Mouse (Mus musculus) limb, embryonic 15.5 days (tissue): Measurements from ENCODE around the gene Tpk1. TPM values are rescaled to one million over a fixed set of nuclear protein-coding genes. Genes with fewer than 3 reads are reported as not detected.

Experiments
- ATAC-seq: fragments of 200-750 bp; cut with Nextera tagmentation; 2 replicates; pipeline ENCODE4 v1.8.0; 2017; ENCODE audit warnings: low read depth, moderate TSS enrichment; ENCODE audit not compliant: insufficient number of reproducible peaks, low FRiP score, low TSS enrichment
- H3K27ac ChIP-seq: fragments of 300-500 bp; sonication (generic); 2 replicates; pipeline ENCODE4 v1.5.1; 2015; ENCODE audit warnings: moderate library complexity, mild to moderate bottlenecking, inconsistent platforms
- H3K27me3 ChIP-seq: fragments of 300-500 bp; sonication (generic); 2 replicates; pipeline ENCODE4 v1.6.1; 2015; ENCODE audit warnings: inconsistent platforms
- H3K36me3 ChIP-seq: fragments of 300-500 bp; sonication (generic); 2 replicates; pipeline ENCODE4 v1.6.1; 2015; ENCODE audit warnings: inconsistent platforms
- H3K4me1 ChIP-seq: fragments of 300-500 bp; sonication (generic); 2 replicates; pipeline ENCODE4 v1.6.1; 2015; ENCODE audit warnings: inconsistent platforms
- H3K4me2 ChIP-seq: fragments of 300-500 bp; sonication (generic); 2 replicates; pipeline ENCODE4 v1.6.1; 2015; ENCODE audit warnings: mild to moderate bottlenecking, inconsistent platforms
- H3K4me3 ChIP-seq: fragments of 300-500 bp; sonication (generic); 2 replicates; pipeline ENCODE4 v1.5.1; 2015; ENCODE audit warnings: mild to moderate bottlenecking, inconsistent platforms
- H3K9ac ChIP-seq: fragments of 300-500 bp; sonication (generic); 2 replicates; pipeline ENCODE4 v1.6.1; 2015; ENCODE audit warnings: inconsistent platforms
- H3K9me3 ChIP-seq: fragments of 300-500 bp; sonication (generic); 2 replicates; pipeline ENCODE4 v1.6.1; 2016; ENCODE audit warnings: inconsistent platforms
- WGBS: fragments of 180-500 bp; shearing (Covaris S2); methylation state at CpG from one replicate; pipeline ENCODE4 v1.1.7; 2015; 5-methylcytosine and 5-hydroxymethylcytosine counted together
- polyA plus RNA-seq: library from polyadenylated mRNA; unstranded; fragments of >200 nt; fragmentation: Nextera tagmentation; extraction: Ambion mirVana; gene quantifications from 2 replicates; pipeline ENCODE4 v1.2.1, GENCODE M21; 2015

Gene Tpk1
- polyA plus RNA-seq, 1 experiment from 2014 or later: 9.2 TPM

DNA sequence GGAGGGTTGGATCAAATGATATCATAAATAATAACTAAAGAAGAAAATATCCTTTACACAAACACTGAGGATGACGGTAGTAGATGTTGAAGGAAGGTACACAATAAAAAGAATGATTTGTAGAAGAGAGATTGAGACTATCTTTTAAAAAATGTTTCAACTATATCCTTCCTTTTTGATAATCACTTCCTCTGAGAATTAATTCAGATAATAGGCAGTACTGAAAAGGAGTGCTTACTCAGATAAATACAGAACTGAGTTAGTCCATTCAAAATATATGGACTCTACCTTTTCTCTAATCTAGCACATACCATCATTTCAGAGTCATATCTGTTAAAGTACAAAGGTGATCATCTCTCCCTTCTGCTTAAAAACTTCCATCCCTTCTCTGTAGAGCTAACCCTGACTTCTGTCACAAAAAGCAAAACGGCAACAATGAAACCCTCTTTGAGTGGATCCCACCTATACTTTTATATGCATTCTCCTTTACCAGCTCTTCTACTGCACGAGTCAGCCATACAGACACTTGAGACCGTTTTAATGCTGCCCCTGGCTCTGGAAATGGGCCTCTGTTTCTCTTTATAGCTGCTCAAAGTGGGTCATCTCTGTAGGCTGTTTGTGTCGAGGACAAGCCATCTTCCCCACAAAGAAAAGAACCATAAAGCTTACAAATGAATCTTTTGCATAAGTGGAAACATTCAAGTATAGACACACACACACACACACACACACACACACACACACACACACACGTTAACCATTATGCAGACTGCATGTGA is 263.7 kb downstream of the Tpk1 start:
- Histone ChIP-seq H3K4me1 (no peaks in the 10 kb centered on the region), H3K36me3 (no peaks in the 10 kb centered on the region), H3K9ac (no peak overlapping the region), H3K9me3 (no peaks in the 10 kb centered on the region), H3K27me3 (no peaks in the 10 kb centered on the region), H3K4me2 (no peak overlapping the region), H3K4me3 (no peak overlapping the region), H3K27ac (no peak overlapping the region)
- WGBS: 71% methylated on average over 6 of the region's 6 CpGs
- no peak for ATAC-seq

DNA sequence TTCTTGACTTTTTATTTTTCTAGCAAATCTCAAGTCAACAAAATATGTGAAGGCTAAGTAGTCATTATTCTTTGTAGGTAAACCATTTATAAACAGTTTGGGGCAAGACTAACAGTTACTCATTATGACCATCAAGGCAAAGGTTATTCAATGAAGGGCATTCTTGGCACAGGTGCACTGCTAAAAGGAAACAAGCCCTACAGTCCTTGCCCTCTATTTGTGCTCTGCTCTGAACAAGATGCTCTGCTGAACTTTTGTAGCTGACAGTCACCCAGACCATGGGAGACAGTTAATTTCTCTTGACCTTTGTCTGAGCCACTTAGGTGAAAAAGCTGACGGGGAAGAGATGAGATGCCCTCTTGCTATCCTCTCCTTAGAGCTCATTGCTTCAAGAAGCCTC is 269.7 kb downstream of the Tpk1 start:
- Histone ChIP-seq H3K36me3 (no peaks in the 10 kb centered on the region), H3K27ac (no peak overlapping the region), H3K4me1 (no peaks in the 10 kb centered on the region), H3K4me2 (no peak overlapping the region), H3K27me3 (no peaks in the 10 kb centered on the region), H3K9me3 (no peaks in the 10 kb centered on the region), H3K9ac (no peak overlapping the region), H3K4me3 (no peak overlapping the region)
- ATAC-seq: no peak
- whole genome bisulfite sequencing: 89% methylated on average over 1 of the region's 1 CpGs

DNA sequence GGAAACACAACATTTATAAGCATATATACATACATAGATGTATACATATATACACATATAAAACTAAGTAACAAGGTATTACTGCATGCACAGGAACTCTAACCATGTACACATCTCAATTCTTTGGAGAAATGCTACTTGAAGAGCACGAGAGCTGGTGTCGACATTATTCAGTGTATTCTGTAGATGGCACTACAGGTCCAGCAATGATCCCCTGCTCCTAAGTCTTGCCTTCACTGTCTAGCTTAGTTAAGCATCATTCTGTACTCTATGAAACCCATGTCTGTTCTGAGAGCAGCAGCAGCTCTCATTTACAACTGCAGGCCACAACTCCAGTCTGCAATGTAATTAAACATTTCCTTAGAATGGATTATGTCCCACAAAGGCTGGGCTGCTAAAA is 270.5 kb downstream of the Tpk1 start:
- H3K9ac ChIP-seq: no peak overlapping the region
- 65% methylated on average over 2 of the region's 2 CpGs for WGBS

GRCm38 (mm10) chr6:43391358-43391757 is 274.7 kb downstream of the Tpk1 start:
- Histone ChIP-seq H3K27me3 (no peaks in the 10 kb centered on the region), H3K4me1 (no peaks in the 10 kb centered on the region), H3K4me3 (no peak overlapping the region), H3K4me2 (no peak overlapping the region), H3K27ac (no peak overlapping the region), H3K9ac (no peak overlapping the region), H3K36me3 (no peaks in the 10 kb centered on the region), H3K9me3 (no peaks in the 10 kb centered on the region)
- ATAC-seq: no peak
- 49% methylated on average over 1 of the region's 1 CpGs for WGBS

More for the DNA sequence above, 270.5 kb downstream of the Tpk1 start:
- no peaks in the 10 kb centered on the region for H3K9me3 ChIP-seq
- no peaks in the 10 kb centered on the region for H3K4me1 ChIP-seq
- no peaks in the 10 kb centered on the region for H3K27me3 ChIP-seq
- H3K36me3 ChIP-seq: no peaks in the 10 kb centered on the region
- H3K4me3 ChIP-seq: no peak overlapping the region
- ATAC-seq: no peak
- H3K4me2 ChIP-seq: no peak overlapping the region
- H3K27ac ChIP-seq: no peak overlapping the region

GRCm38 (mm10) chr6:43387273-43387672 is 278.8 kb downstream of the Tpk1 start:
- H3K27ac ChIP-seq: no peak overlapping the region
- H3K4me1 ChIP-seq: no peaks in the 10 kb centered on the region
- WGBS: 24% methylated on average over 1 of the region's 1 CpGs
- no peak overlapping the region for H3K4me3 ChIP-seq
- H3K9ac ChIP-seq: no peak overlapping the region
- H3K36me3 ChIP-seq: no peaks in the 10 kb centered on the region
- H3K4me2 ChIP-seq: no peak overlapping the region
- no peaks in the 10 kb centered on the region for H3K9me3 ChIP-seq
- ATAC-seq: no peak
- H3K27me3 ChIP-seq: no peaks in the 10 kb centered on the region

DNA sequence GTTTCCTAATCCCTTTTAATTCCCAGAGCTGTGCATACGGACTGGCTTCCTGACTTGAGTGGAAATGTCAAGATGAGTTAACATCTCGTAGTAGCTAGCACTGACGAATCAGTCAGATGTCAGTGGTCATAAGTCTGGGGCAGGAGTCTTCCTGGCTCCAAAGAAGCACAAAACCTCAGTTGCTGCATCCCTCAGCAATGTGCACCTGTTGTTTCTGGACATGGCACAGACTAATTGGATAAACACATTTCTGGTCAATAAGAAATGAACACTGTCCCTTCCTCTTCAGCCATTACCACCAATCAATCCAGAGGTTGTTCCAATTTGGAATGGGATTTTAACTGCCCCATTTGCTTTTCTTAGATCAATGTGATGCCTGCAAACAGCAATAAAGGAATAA is 281.2 kb downstream of the Tpk1 start:
- no peak overlapping the region for H3K27ac ChIP-seq
- no peak for ATAC-seq
- H3K36me3 ChIP-seq: no peaks in the 10 kb centered on the region
- H3K4me3 ChIP-seq: no peak overlapping the region
- H3K4me2 ChIP-seq: no peak overlapping the region
- H3K27me3 ChIP-seq: no peaks in the 10 kb centered on the region
- no peak overlapping the region for H3K9ac ChIP-seq
- no peaks in the 10 kb centered on the region for H3K4me1 ChIP-seq
- 66% methylated on average over 3 of the region's 3 CpGs for WGBS
- no peaks in the 10 kb centered on the region for H3K9me3 ChIP-seq

- Histone ChIP-seq H3K9ac (no peak overlapping the region), H3K27me3 (no peaks in the 10 kb centered on the region), H3K27ac (no peak overlapping the region), H3K4me3 (no peak overlapping the region), H3K4me2 (no peak overlapping the region), H3K36me3 (no peaks in the 10 kb centered on the region), H3K4me1 (no peaks in the 10 kb centered on the region), H3K9me3 (no peaks in the 10 kb centered on the region)
- 64% methylated on average over 2 of the region's 3 CpGs for WGBS
- ATAC-seq: no peak
These were observed 281.8 kb downstream of the Tpk1 start for GRCm38 (mm10) chr6:43384304-43384703.

DNA sequence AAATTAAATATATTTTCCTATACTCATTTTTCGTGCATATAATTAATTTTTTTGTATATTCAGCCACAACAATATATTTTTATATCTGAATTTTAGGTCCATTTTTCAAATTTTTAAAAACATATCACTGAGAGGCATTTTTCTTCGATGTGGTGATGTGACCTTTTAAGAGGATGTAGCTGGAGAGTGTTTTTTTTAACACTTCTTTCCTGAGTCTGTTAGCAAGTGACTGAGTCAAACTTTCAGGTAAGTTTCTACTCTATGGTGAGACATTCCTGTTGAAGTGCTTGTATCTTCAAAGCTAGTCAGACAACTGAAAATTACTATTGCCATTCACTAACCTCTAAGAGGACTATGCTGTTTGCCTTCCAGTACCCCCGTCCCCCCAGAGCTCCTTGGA is 283.3 kb downstream of the Tpk1 start:
- no peaks in the 10 kb centered on the region for H3K36me3 ChIP-seq
- no peaks in the 10 kb centered on the region for H3K27me3 ChIP-seq
- no peak overlapping the region for H3K4me2 ChIP-seq
- H3K9me3 ChIP-seq: no peaks in the 10 kb centered on the region
- no peaks in the 10 kb centered on the region for H3K4me1 ChIP-seq
- 82% methylated on average over 3 of the region's 3 CpGs for WGBS
- H3K27ac ChIP-seq: no peak overlapping the region
- H3K9ac ChIP-seq: no peak overlapping the region
- no peak overlapping the region for H3K4me3 ChIP-seq
- no peak for ATAC-seq

DNA sequence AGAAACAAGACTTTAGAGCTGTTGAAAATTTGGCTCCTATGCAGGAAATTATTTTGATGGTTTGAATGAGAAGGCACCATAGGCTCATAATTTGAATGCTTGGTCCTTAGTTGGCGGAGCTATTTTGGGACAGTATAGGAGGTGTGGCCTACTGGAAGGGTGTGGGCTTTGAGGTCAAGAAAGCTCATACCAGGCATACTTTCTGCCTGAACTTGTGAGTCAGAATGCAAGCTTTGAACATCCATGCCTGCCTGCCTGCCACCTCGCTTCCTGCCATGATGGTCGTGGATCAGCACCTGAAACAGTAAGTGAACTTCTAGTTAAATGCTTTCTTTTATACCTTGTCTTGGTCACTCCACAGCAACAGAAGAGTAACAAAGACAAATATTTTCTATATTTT is 283.8 kb downstream of the Tpk1 start:
- Histone ChIP-seq H3K9me3 (no peaks in the 10 kb centered on the region), H3K4me2 (no peak overlapping the region), H3K9ac (no peak overlapping the region), H3K4me1 (no peaks in the 10 kb centered on the region), H3K36me3 (no peaks in the 10 kb centered on the region), H3K27ac (no peak overlapping the region), H3K4me3 (no peak overlapping the region), H3K27me3 (no peaks in the 10 kb centered on the region)
- WGBS: 78% methylated on average over 3 of the region's 3 CpGs
- no peak for ATAC-seq

GRCm38 (mm10) chr6:43373206-43373605 is 292.9 kb downstream of the Tpk1 start:
- 75% methylated on average over 5 of the region's 5 CpGs for WGBS
- no peaks in the 10 kb centered on the region for H3K9me3 ChIP-seq
- H3K36me3 ChIP-seq: no peaks in the 10 kb centered on the region
- H3K27me3 ChIP-seq: no peaks in the 10 kb centered on the region
- ATAC-seq: no peak
- no peak overlapping the region for H3K9ac ChIP-seq
- no peak overlapping the region for H3K4me3 ChIP-seq
- H3K4me1 ChIP-seq: no peaks in the 10 kb centered on the region
- no peak overlapping the region for H3K27ac ChIP-seq
- H3K4me2 ChIP-seq: no peak overlapping the region

DNA sequence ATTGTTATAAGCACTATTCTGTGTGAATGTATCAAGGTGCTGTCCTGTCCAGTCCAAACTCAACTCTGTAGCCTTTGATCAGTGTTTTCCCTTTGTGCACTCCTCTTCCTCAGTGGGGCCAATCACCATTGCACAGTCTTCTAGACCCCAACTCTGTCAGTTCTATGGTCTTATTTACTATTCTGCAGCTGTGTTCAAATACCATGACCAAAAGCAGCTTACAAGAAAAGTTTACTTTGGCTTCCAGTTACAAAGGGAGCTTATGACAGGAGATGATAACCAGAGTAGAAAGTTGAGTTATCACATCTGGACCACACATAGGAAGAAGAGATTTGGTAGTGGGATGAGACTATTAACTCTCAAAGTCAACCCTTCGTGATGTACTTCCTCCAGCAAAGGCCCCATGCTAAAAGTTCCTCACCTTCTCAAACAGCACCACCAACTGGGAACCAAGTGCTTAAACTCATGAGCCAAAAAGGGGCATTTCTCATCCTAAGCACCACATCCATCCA is 298.6 kb downstream of the Tpk1 start:
- no peaks in the 10 kb centered on the region for H3K4me1 ChIP-seq
- H3K27ac ChIP-seq: no peak overlapping the region
- H3K4me2 ChIP-seq: no peak overlapping the region
- WGBS: 61% methylated on average over 1 of the region's 1 CpGs
- no peak overlapping the region for H3K4me3 ChIP-seq
- no peak overlapping the region for H3K9ac ChIP-seq
- ATAC-seq: no peak
- H3K27me3 ChIP-seq: no peaks in the 10 kb centered on the region
- no peaks in the 10 kb centered on the region for H3K9me3 ChIP-seq
- H3K36me3 ChIP-seq: no peaks in the 10 kb centered on the region

- Histone ChIP-seq H3K27me3 (no peaks in the 10 kb centered on the region), H3K4me1 (no peaks in the 10 kb centered on the region), H3K4me3 (no peak overlapping the region), H3K27ac (no peak overlapping the region), H3K36me3 (no peaks in the 10 kb centered on the region), H3K9ac (no peak overlapping the region), H3K4me2 (no peak overlapping the region), H3K9me3 (no peaks in the 10 kb centered on the region)
- 83% methylated on average over 2 of the region's 2 CpGs for WGBS
- ATAC-seq: no peak
These were observed 299.1 kb downstream of the Tpk1 start for GRCm38 (mm10) chr6:43366952-43367351.

DNA sequence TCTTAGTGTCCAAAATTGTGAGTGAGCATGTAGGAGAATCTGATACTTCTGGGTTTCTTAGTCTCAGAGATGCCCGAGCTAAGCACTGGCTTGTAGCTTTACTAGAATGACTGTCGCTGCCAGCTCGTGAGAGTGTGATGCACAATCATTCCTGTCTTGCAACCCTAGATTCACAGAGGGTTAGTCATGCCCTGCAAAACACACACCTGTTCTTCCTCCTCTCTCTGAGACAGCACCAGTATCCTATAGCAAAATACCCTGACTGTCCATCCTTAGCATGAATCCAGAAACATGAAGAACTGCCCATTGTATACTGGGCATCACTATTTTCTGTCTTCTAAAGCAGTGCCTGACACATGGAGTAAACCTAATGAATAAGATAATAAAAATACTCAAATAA is 302.2 kb downstream of the Tpk1 start:
- 88% methylated on average over 3 of the region's 3 CpGs for WGBS
- Histone ChIP-seq H3K27ac (no peak overlapping the region), H3K4me3 (no peak overlapping the region), H3K9ac (no peak overlapping the region), H3K36me3 (no peaks in the 10 kb centered on the region), H3K27me3 (no peaks in the 10 kb centered on the region), H3K4me2 (no peak overlapping the region), H3K4me1 (0 out of 2 replicates have a peak, but pooled peaks cover 4% of the 10 kb centered on the region), H3K9me3 (no peaks in the 10 kb centered on the region)
- ATAC-seq: no peak
